Mouse (Mus musculus): ENCODE measurements at regions not wholly inside any gene's neighbourhood (a gene's known extent, or its start where the extent isn't known, plus 50 kb on each side); places are given as distances from the start of the nearest gene placed in this dataset.
"Not testable (repeated sequence)": the region's sequence is repeated elsewhere in the genome, so short reads cannot be mapped to it uniquely, and the experiment has no call there.

GRCm38 (mm10) chr5:148657936-148658640 is 105.5 kb upstream of the Ubl3 start:
- no peak for DNase-seq (ENCODE audit: low spot score in 2 of 2)

- no peak for DNase-seq (ENCODE audit: low spot score in 2 of 2)
Measured at GRCm38 (mm10) chr5:148652525-148653243, 100.1 kb upstream of the Ubl3 start.

- DNase-seq (ENCODE audit: low spot score in 2 of 2) = no peak
Measured at GRCm38 (mm10) chr5:148651736-148652135, 99.1 kb upstream of the Ubl3 start.

- not testable (repeated sequence) for DNase-seq (ENCODE audit: low spot score in 2 of 2)
Measured at GRCm38 (mm10) chr5:148649573-148649972, 97.0 kb upstream of the Ubl3 start.

GRCm38 (mm10) chr5:148649123-148649522 is 96.5 kb upstream of the Ubl3 start:
- no peak for DNase-seq (ENCODE audit: low spot score in 2 of 2)

- DNase-seq (ENCODE audit: low spot score in 2 of 2) = no peak
Measured at GRCm38 (mm10) chr5:148647644-148648043, 95.1 kb upstream of the Ubl3 start.

GRCm38 (mm10) chr5:148645772-148646171 is 93.2 kb upstream of the Ubl3 start:
- DNase-seq (ENCODE audit: low spot score in 2 of 2) = no peak

GRCm38 (mm10) chr5:148645191-148645681 is 92.6 kb upstream of the Ubl3 start:
- no peak for DNase-seq (ENCODE audit: low spot score in 2 of 2)

GRCm38 (mm10) chr5:148644345-148644744 is 91.8 kb upstream of the Ubl3 start:
- no peak for DNase-seq (ENCODE audit: low spot score in 2 of 2)

GRCm38 (mm10) chr5:148641652-148642395 is 89.2 kb upstream of the Ubl3 start:
- no peak for DNase-seq (ENCODE audit: low spot score in 2 of 2)

- DNase-seq (ENCODE audit: low spot score in 2 of 2) = no peak
Measured at GRCm38 (mm10) chr5:148640523-148640922, 87.9 kb upstream of the Ubl3 start.

GRCm38 (mm10) chr5:148634919-148635356 is 82.3 kb upstream of the Ubl3 start:
- no peak for DNase-seq (ENCODE audit: low spot score in 2 of 2)

GRCm38 (mm10) chr5:148633999-148634398 is 81.4 kb upstream of the Ubl3 start:
- DNase-seq (ENCODE audit: low spot score in 2 of 2) = no peak

GRCm38 (mm10) chr5:148633331-148633730 is 80.7 kb upstream of the Ubl3 start:
- no peak for DNase-seq (ENCODE audit: low spot score in 2 of 2)

- no peak for DNase-seq (ENCODE audit: low spot score in 2 of 2)
Measured at GRCm38 (mm10) chr5:148632516-148633170, 80.1 kb upstream of the Ubl3 start.

- no peak for DNase-seq (ENCODE audit: low spot score in 2 of 2)
Measured at GRCm38 (mm10) chr5:148631566-148631965, 79.0 kb upstream of the Ubl3 start.

GRCm38 (mm10) chr5:148626014-148626413 is 73.4 kb upstream of the Ubl3 start:
- DNase-seq (ENCODE audit: low spot score in 2 of 2) = no peak

GRCm38 (mm10) chr5:148624649-148625405 is 72.2 kb upstream of the Ubl3 start:
- DNase-seq (ENCODE audit: low spot score in 2 of 2) = no peak

GRCm38 (mm10) chr5:148620895-148621786 is 68.6 kb upstream of the Ubl3 start:
- no peak for DNase-seq (ENCODE audit: low spot score in 2 of 2)
